Mouse (Mus musculus): ENCODE results near the gene Gm11639.

DNA sequence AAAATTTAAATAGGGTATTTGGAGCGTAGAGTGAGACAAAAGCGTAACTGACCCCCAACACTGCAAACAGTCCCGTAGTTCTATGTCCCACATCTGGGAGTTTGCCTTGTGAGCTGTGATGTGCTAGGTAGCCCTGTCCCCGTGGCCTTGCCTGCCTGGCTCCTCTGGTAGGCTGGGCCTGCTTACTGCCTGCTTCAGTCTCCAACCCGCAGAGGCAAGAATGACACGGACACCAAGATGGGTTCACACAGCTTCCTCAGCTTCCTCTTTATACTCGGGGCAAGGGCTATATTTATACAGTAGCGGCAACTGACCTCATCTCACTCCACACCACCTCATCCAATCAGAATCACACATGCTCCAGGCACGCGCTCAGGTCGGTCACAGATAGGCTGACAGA, 10.7 kb upstream of the Gm11639 start:
- TF ChIP-seq CTCF (IDR thresholded peaks at IDR 0.05; ENCODE audit: low read depth, low read length): no peak
- no peak for TF ChIP-seq EP300 (IDR thresholded peaks at IDR 0.05; ENCODE audit: insufficient read depth, low read depth, low read length)
